In genomic region chrX:152001737-152002710, GRCm38 (mm10) we compare ENCODE assay signal across 7 mouse cellular contexts. TPM values are rescaled to one million over a fixed set of nuclear protein-coding genes. Genes with fewer than 3 reads are reported as not detected.
DNase-seq lines count a peak whose midpoint lies in the region; ATAC-seq and TF ChIP-seq lines count a peak whose summit lies in the region.

TSS of gene Hsd17b10 (plus strand) at chrX:152001845.

- H3K4me3 ChIP-seq in embryonic facial prominence, embryonic 11.5 days (ENCODE audit: low read depth, low read length) = peak within 1 kb of the TSS; percentile 41
- peak within 1 kb of the TSS; percentile 81 for H3K4me3 ChIP-seq in kidney, adult 2 months (ENCODE audit: insufficient read depth, low read depth, low read length)
- H3K4me3 ChIP-seq in limb, embryonic 12.5 days (replicated peaks) = peak within 1 kb of the TSS; percentile 49
- peak within 1 kb of the TSS; percentile 48 for H3K4me3 ChIP-seq in midbrain, embryonic 15.5 days
- H3K4me3 ChIP-seq in spleen, adult 2 months (ENCODE audit: extremely low read depth, insufficient read depth, insufficient read length) = peak within 1 kb of the TSS; percentile 73

- TF ChIP-seq POLR2A in kidney, adult 2 months (IDR thresholded peaks at IDR 0.05; ENCODE audit: low read depth, low read length) = peak; percentile 85
- TF ChIP-seq POLR2A in spleen, adult 2 months (IDR thresholded peaks at IDR 0.05; ENCODE audit: low read depth, low read length) = peak; percentile 44; the same call in 1 of the 2 replicates

- H3K36me3 ChIP-seq in embryonic facial prominence, embryonic 11.5 days (replicated peaks; ENCODE audit: control insufficient read depth, insufficient read depth, low read depth, low read length) = no peaks in the 10 kb centered on the region
- no peaks in the 10 kb centered on the region for H3K36me3 ChIP-seq in kidney, adult 2 months (ENCODE audit: control insufficient read depth, insufficient read depth, low read length)
- H3K36me3 ChIP-seq in limb, embryonic 12.5 days = peaks cover 25% of the 10 kb centered on the region
- no peaks in the 10 kb centered on the region for H3K36me3 ChIP-seq in midbrain, embryonic 15.5 days (replicated peaks)
- peaks cover 2% of the 10 kb centered on the region; the same call in 1 of the 2 replicates for H3K36me3 ChIP-seq in spleen, adult 2 months (ENCODE audit: control insufficient read depth, insufficient read depth, low read length)

- peaks cover 6% of the 10 kb centered on the region; the same call in 1 of the 2 replicates for H3K27me3 ChIP-seq in embryonic facial prominence, embryonic 11.5 days (ENCODE audit: control insufficient read depth, insufficient read depth, low read length)
- no peaks in the 10 kb centered on the region for H3K27me3 ChIP-seq in kidney, adult 2 months (replicated peaks; ENCODE audit: control insufficient read depth, insufficient read depth, low read length)
- H3K27me3 ChIP-seq in limb, embryonic 12.5 days = peaks cover 84% of the 10 kb centered on the region
- peaks cover 36% of the 10 kb centered on the region for H3K27me3 ChIP-seq in midbrain, embryonic 15.5 days (replicated peaks)
- H3K27me3 ChIP-seq in spleen, adult 2 months (ENCODE audit: control insufficient read depth, insufficient read depth, low read length) = no peaks in the 10 kb centered on the region

- no peak for TF ChIP-seq CTCF in kidney, adult 2 months (conservative IDR thresholded peaks at IDR 0.05; ENCODE audit: insufficient read depth, insufficient read length, low read depth, low read length)
- no peak for TF ChIP-seq CTCF in spleen, adult 2 months (IDR thresholded peaks at IDR 0.05; ENCODE audit: extremely low read depth, insufficient read depth, insufficient read length, insufficient replicate concordance)

- WGBS in embryonic facial prominence, embryonic 11.5 days = 20% methylated on average over 38 of the region's 41 CpGs
- WGBS in kidney, adult 2 months = under 1% methylated on average over 39 of the region's 41 CpGs
- 20% methylated on average over 40 of the region's 41 CpGs for WGBS in limb, embryonic 12.5 days
- WGBS in midbrain, embryonic 15.5 days = 26% methylated on average over 40 of the region's 41 CpGs
- 27% methylated on average over 41 of the region's 41 CpGs for WGBS in spleen, adult 2 months

- H3K4me1 ChIP-seq in embryonic facial prominence, embryonic 11.5 days (ENCODE audit: control insufficient read depth, insufficient read depth, low read length) = no peaks in the 10 kb centered on the region
- no peaks in the 10 kb centered on the region; the same call in 1 of the 2 replicates for H3K4me1 ChIP-seq in kidney, adult 2 months (ENCODE audit: control insufficient read depth, insufficient read depth, low read length)
- no peaks in the 10 kb centered on the region for H3K4me1 ChIP-seq in limb, embryonic 12.5 days (replicated peaks)
- no peaks in the 10 kb centered on the region for H3K4me1 ChIP-seq in midbrain, embryonic 15.5 days
- no peaks in the 10 kb centered on the region for H3K4me1 ChIP-seq in spleen, adult 2 months (ENCODE audit: control insufficient read depth, insufficient read depth, insufficient read length)

- no peaks in the 10 kb centered on the region for H3K9me3 ChIP-seq in embryonic facial prominence, embryonic 11.5 days (replicated peaks; ENCODE audit: control insufficient read depth, low read length)
- no peaks in the 10 kb centered on the region for H3K9me3 ChIP-seq in limb, embryonic 12.5 days
- no peaks in the 10 kb centered on the region for H3K9me3 ChIP-seq in midbrain, embryonic 15.5 days

- peak; percentile 94 for DNase-seq in adrenal gland, postnatal 14 days
- peak; percentile 84 for DNase-seq in embryonic facial prominence, embryonic 11.5 days (ENCODE audit: low spot score)
- peak; percentile 99 for DNase-seq in heart, adult 11 months
- DNase-seq in kidney, adult 2 months = peak; percentile 93
- peak; percentile 36 to 74 for DNase-seq in spleen, adult 2 months (ENCODE audit: low read depth in 1 of 2, low spot score in 2 of 2)

- peak; percentile 96 for ATAC-seq in embryonic facial prominence, embryonic 11.5 days (replicated peaks; ENCODE audit: insufficient number of reproducible peaks, low FRiP score, low TSS enrichment, low read depth)
- ATAC-seq in limb, embryonic 12.5 days (ENCODE audit: insufficient number of reproducible peaks, insufficient read depth, low FRiP score, low TSS enrichment, low read depth) = peak; percentile 97
- ATAC-seq in midbrain, embryonic 15.5 days (replicated peaks) = peak; percentile 99

- H3K9ac ChIP-seq in embryonic facial prominence, embryonic 11.5 days (replicated peaks; ENCODE audit: low read length) = peak within 1 kb of the TSS; percentile 52
- H3K9ac ChIP-seq in limb, embryonic 12.5 days (replicated peaks) = peak within 1 kb of the TSS; percentile 59
- H3K9ac ChIP-seq in midbrain, embryonic 15.5 days = peak within 1 kb of the TSS; percentile 48

- no peak within 1 kb of the TSS for H3K27ac ChIP-seq in embryonic facial prominence, embryonic 11.5 days (replicated peaks; ENCODE audit: low read depth, low read length)
- H3K27ac ChIP-seq in kidney, adult 2 months (ENCODE audit: insufficient read depth, low read depth, low read length) = peak within 1 kb of the TSS; percentile 85
- peak within 1 kb of the TSS; percentile 62 for H3K27ac ChIP-seq in limb, embryonic 12.5 days
- H3K27ac ChIP-seq in midbrain, embryonic 15.5 days = peak within 1 kb of the TSS; percentile 42; the same call in 1 of the 2 replicates
- H3K27ac ChIP-seq in spleen, adult 2 months (ENCODE audit: insufficient read depth, low read length) = peak within 1 kb of the TSS; percentile 36; the same call in 1 of the 2 replicates

- H3K4me2 ChIP-seq in embryonic facial prominence, embryonic 11.5 days (ENCODE audit: low read depth, low read length) = peak within 1 kb of the TSS; percentile 46
- H3K4me2 ChIP-seq in limb, embryonic 12.5 days = peak within 1 kb of the TSS; percentile 59
- H3K4me2 ChIP-seq in midbrain, embryonic 15.5 days = peak within 1 kb of the TSS; percentile 52

RNA-seq across cellular contexts. Expression of gene Hsd17b10, which starts in this region (rescaled TPM):
- 213 and 250 TPM in 2 replicates for total RNA-seq in adrenal gland, postnatal 14 days (2021)
- polyA plus RNA-seq in embryonic facial prominence, embryonic 11.5 days (2014; fragmentation: Nextera tagmentation; extraction: Ambion mirVana) = 242 and 246 TPM in 2 replicates
- 154 and 168 TPM in 2 replicates for polyA plus RNA-seq in kidney, adult 2 months (2012; rRNA removed)
- polyA plus RNA-seq in limb, embryonic 12.5 days (2016; fragmentation: Nextera tagmentation; extraction: Ambion mirVana) = 252 and 254 TPM in 2 replicates
- polyA plus RNA-seq in midbrain, embryonic 15.5 days (2015; fragmentation: Nextera tagmentation; extraction: Ambion mirVana) = 95.6 and 105 TPM in 2 replicates
- 20.9 and 22.1 TPM in 2 replicates for polyA plus RNA-seq in spleen, adult 2 months (2012; rRNA removed)
